Mouse (Mus musculus) CH12.LX (cell line): ENCODE measurements at regions not wholly inside any gene's neighbourhood (a gene's known extent, or its start where the extent isn't known, plus 50 kb on each side); places are given as distances from the start of the nearest gene placed in this dataset.

Source experiments
- CTCF ChIP-seq, 2 experiments: IDR thresholded peaks in 1 of 2; conservative IDR thresholded peaks in 1 of 2; 2 replicates each; pipeline ENCODE4 v1.5.1; 2011 to 2012; ENCODE audit warnings: low read depth in 2 of 2, low read length in 2 of 2, improper control_type of control experiment in 1 of 2, inconsistent platforms in 1 of 2, mild to moderate bottlenecking in 1 of 2, moderate library complexity in 1 of 2
- EP300 ChIP-seq: IDR thresholded peaks from 2 replicates; pipeline ENCODE4 v1.6.1; 2011; ENCODE audit warnings: low read length, improper control_type of control experiment
- JUND ChIP-seq: conservative IDR thresholded peaks from 2 replicates; pipeline ENCODE4 v1.6.1; 2011; ENCODE audit warnings: low read depth, low read length, improper control_type of control experiment
- MAZ ChIP-seq: IDR thresholded peaks from 2 replicates; pipeline ENCODE4 v1.6.1; 2012; ENCODE audit warnings: low read depth, mild to moderate bottlenecking, inconsistent platforms, low read length, improper control_type of control experiment, moderate library complexity
- ZNF384 ChIP-seq: IDR thresholded peaks from 2 replicates; pipeline ENCODE4 v1.6.1; 2012; ENCODE audit warnings: low read depth, low read length, improper control_type of control experiment, inconsistent platforms

DNA sequence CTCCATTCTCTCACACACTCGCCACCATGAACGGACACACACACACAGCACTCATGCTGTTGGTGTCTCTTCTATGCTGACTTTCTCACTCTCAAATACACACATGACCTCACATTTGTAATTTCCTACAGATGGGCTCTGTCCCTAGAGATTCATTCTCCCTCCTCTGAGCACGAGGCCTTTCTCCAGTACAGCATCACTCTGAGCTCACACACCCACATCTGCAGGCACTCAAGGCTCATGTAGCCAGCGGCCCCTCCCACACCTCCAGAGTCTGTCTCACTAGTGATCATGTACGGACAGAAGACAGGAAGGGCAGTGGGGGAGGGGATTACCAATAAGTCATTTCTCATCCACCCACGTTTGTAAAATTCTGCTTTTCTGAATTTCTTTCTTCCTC is 50.3 kb upstream of the Grem2 start:
- TF ChIP-seq CTCF (conservative IDR thresholded peaks at IDR 0.05 in 1 of 2, IDR thresholded peaks at IDR 0.05 in 1 of 2; ENCODE audit: low read depth in 2 of 2, low read length in 2 of 2) (no peak), EP300 (no peak), MAZ (no peak), ZNF384 (no peak), JUND (no peak)
